Mouse (Mus musculus) CH12.LX (cell line): ENCODE measurements around the gene Eif4e. TPM values are rescaled to one million over a fixed set of nuclear protein-coding genes. Genes with fewer than 3 reads are reported as not detected.

Source experiments
- DNase-seq: peaks from one replicate; pipeline ENCODE4 v3.0.0-alpha.2; 2013; ENCODE audit errors: extremely low read depth
- H3K27ac ChIP-seq: 2 replicates; pipeline ENCODE4 v1.5.1; 2012; ENCODE audit warnings: low read depth, mild to moderate bottlenecking, control low read depth, moderate library complexity; ENCODE audit not compliant: insufficient read depth
- H3K27me3 ChIP-seq: replicated peaks from 2 replicates; pipeline ENCODE3; 2012; ENCODE audit warnings: inconsistent platforms
- H3K36me3 ChIP-seq, 2 experiments: replicated peaks in 1 of 2; 2 replicates each; pipeline versions ENCODE3 to v1.6.1; 2012; ENCODE audit warnings: inconsistent platforms in 1 of 2, low read length in 1 of 2, mild to moderate bottlenecking in 1 of 2, mixed read lengths in 1 of 2, moderate library complexity in 1 of 2; ENCODE audit not compliant: control insufficient read depth in 1 of 2, insufficient read depth in 1 of 2
- H3K4me1 ChIP-seq, 2 experiments: 2 replicates each; pipeline ENCODE4 v1.6.1; 2012; ENCODE audit warnings: inconsistent platforms in 1 of 2, moderate library complexity in 1 of 2; ENCODE audit not compliant: insufficient read depth in 2 of 2, control insufficient read depth in 1 of 2
- H3K4me2 ChIP-seq: 2 replicates; pipeline ENCODE4 v1.6.1; 2012; ENCODE audit warnings: low read depth, mild to moderate bottlenecking, control low read depth; ENCODE audit not compliant: poor library complexity, insufficient read depth, severe bottlenecking
- H3K4me3 ChIP-seq, 3 experiments: fragments of 150-350 bp in 1 of 3; sonication (generic) in 1 of 3; replicated peaks in 1 of 3; 2 replicates each; pipeline versions ENCODE3 to v1.5.1; 2011 to 2012; ENCODE audit warnings: low read depth in 2 of 3, low read length in 2 of 3, mild to moderate bottlenecking in 2 of 3, moderate library complexity in 2 of 3, control low read depth in 1 of 3, improper control_type of control experiment in 1 of 3, inconsistent platforms in 1 of 3, mixed read lengths in 1 of 3; ENCODE audit not compliant: poor library complexity in 1 of 3
- H3K79me2 ChIP-seq: replicated peaks from 2 replicates; pipeline ENCODE4 v1.6.1; 2012; ENCODE audit warnings: mild to moderate bottlenecking, moderate library complexity; ENCODE audit not compliant: control insufficient read depth, poor library complexity, insufficient read depth, severe bottlenecking; ENCODE audit errors: extremely low read depth
- H3K9ac ChIP-seq: 2 replicates; pipeline ENCODE4 v1.6.1; 2012; ENCODE audit warnings: low read depth, mild to moderate bottlenecking, control low read depth, moderate library complexity; ENCODE audit not compliant: insufficient read depth
- H3K9me3 ChIP-seq: replicated peaks from 2 replicates; pipeline ENCODE3; 2012; ENCODE audit warnings: low read length, inconsistent platforms, mixed read lengths
- BHLHE40 ChIP-seq: IDR thresholded peaks from 2 replicates; pipeline ENCODE4 v1.6.1; 2011; ENCODE audit warnings: mild to moderate bottlenecking, low read depth, low read length, improper control_type of control experiment
- CHD1 ChIP-seq: IDR thresholded peaks from 2 replicates; pipeline ENCODE4 v1.6.1; 2012; ENCODE audit warnings: low read depth, low read length, improper control_type of control experiment, inconsistent platforms
- CHD2 ChIP-seq: IDR thresholded peaks from 2 replicates; pipeline ENCODE4 v1.6.1; 2011; ENCODE audit warnings: low read length, improper control_type of control experiment
- E2F4 ChIP-seq: IDR thresholded peaks from 2 replicates; pipeline ENCODE4 v1.6.1; 2011; ENCODE audit warnings: low read depth, low read length, improper control_type of control experiment; ENCODE audit not compliant: insufficient replicate concordance
- ELF1 ChIP-seq: IDR thresholded peaks from 2 replicates; pipeline ENCODE4 v1.6.1; 2014; ENCODE audit warnings: low read depth, mild to moderate bottlenecking, inconsistent platforms, low read length, improper control_type of control experiment
- ETS1 ChIP-seq: conservative IDR thresholded peaks from 2 replicates; pipeline ENCODE4 v1.6.1; 2012; ENCODE audit warnings: low read depth, mild to moderate bottlenecking, inconsistent platforms, low read length, improper control_type of control experiment, moderate library complexity
- GABPA ChIP-seq: IDR thresholded peaks from 2 replicates; pipeline ENCODE4 v1.6.1; 2012; ENCODE audit warnings: low read depth, low read length, improper control_type of control experiment, inconsistent platforms; ENCODE audit not compliant: insufficient replicate concordance
- HCFC1 ChIP-seq: IDR thresholded peaks from 2 replicates; pipeline ENCODE4 v1.6.1; 2012; ENCODE audit warnings: low read depth, mild to moderate bottlenecking, inconsistent platforms, low read length, improper control_type of control experiment
- IRF4 ChIP-seq: IDR thresholded peaks from 2 replicates; pipeline ENCODE4 v1.6.1; 2014; ENCODE audit warnings: low read depth, mild to moderate bottlenecking, inconsistent platforms, low read length, improper control_type of control experiment
- JUND ChIP-seq: conservative IDR thresholded peaks from 2 replicates; pipeline ENCODE4 v1.6.1; 2011; ENCODE audit warnings: low read depth, low read length, improper control_type of control experiment
- KAT2A ChIP-seq: IDR thresholded peaks from 2 replicates; pipeline ENCODE4 v1.6.1; 2012; ENCODE audit warnings: low read length, improper control_type of control experiment, inconsistent platforms; ENCODE audit not compliant: insufficient replicate concordance
- MAFK ChIP-seq: IDR thresholded peaks from 2 replicates; pipeline ENCODE4 v1.6.1; 2011; ENCODE audit warnings: low read length, improper control_type of control experiment; ENCODE audit not compliant: insufficient replicate concordance
- MAX ChIP-seq: IDR thresholded peaks from 2 replicates; pipeline ENCODE4 v1.6.1; 2011; ENCODE audit warnings: low read length, improper control_type of control experiment
- MAZ ChIP-seq: IDR thresholded peaks from 2 replicates; pipeline ENCODE4 v1.6.1; 2012; ENCODE audit warnings: low read depth, mild to moderate bottlenecking, inconsistent platforms, low read length, improper control_type of control experiment, moderate library complexity
- MEF2A ChIP-seq: IDR thresholded peaks from 2 replicates; pipeline ENCODE4 v1.6.1; 2014; ENCODE audit warnings: low read depth, mild to moderate bottlenecking, inconsistent platforms, low read length, improper control_type of control experiment, borderline replicate concordance
- MXI1 ChIP-seq: IDR thresholded peaks from 2 replicates; pipeline ENCODE4 v1.6.1; 2011; ENCODE audit warnings: mild to moderate bottlenecking, low read depth, low read length, improper control_type of control experiment
- MYC ChIP-seq: IDR thresholded peaks from 2 replicates; pipeline ENCODE4 v1.6.1; 2011; ENCODE audit warnings: low read depth, mild to moderate bottlenecking, improper control_type of control experiment, low read length
- NELFE ChIP-seq: IDR thresholded peaks from 2 replicates; pipeline ENCODE4 v1.6.1; 2011; ENCODE audit warnings: low read depth, low read length, improper control_type of control experiment
- NRF1 ChIP-seq: IDR thresholded peaks from 2 replicates; pipeline ENCODE4 v1.6.1; 2014; ENCODE audit warnings: low read depth, mild to moderate bottlenecking, inconsistent platforms, low read length, improper control_type of control experiment, moderate library complexity
- PAX5 ChIP-seq: IDR thresholded peaks from 2 replicates; pipeline ENCODE4 v1.6.1; 2012; ENCODE audit warnings: low read length, inconsistent platforms, mixed read lengths
- POLR2A ChIP-seq: IDR thresholded peaks from 2 replicates; pipeline ENCODE4 v1.6.1; 2011; ENCODE audit warnings: low read depth, mild to moderate bottlenecking, improper control_type of control experiment, low read length
- POLR2AphosphoS2 ChIP-seq: IDR thresholded peaks from 2 replicates; pipeline ENCODE4 v1.6.1; 2011; ENCODE audit warnings: low read depth, low read length, improper control_type of control experiment
- RAD21 ChIP-seq: IDR thresholded peaks from 2 replicates; pipeline ENCODE4 v1.6.1; 2011; ENCODE audit warnings: low read depth, mild to moderate bottlenecking, low read length, improper control_type of control experiment, moderate library complexity
- RCOR1 ChIP-seq: conservative IDR thresholded peaks from 2 replicates; pipeline ENCODE4 v1.6.1; 2012; ENCODE audit warnings: low read depth, mild to moderate bottlenecking, inconsistent platforms, low read length, improper control_type of control experiment
- SIN3A ChIP-seq: IDR thresholded peaks from 2 replicates; pipeline ENCODE4 v1.6.1; 2012; ENCODE audit warnings: low read length, improper control_type of control experiment, inconsistent platforms
- SMC3 ChIP-seq: IDR thresholded peaks from 2 replicates; pipeline ENCODE4 v1.6.1; 2011; ENCODE audit warnings: low read depth, low read length, improper control_type of control experiment
- TBP ChIP-seq: conservative IDR thresholded peaks from 2 replicates; pipeline ENCODE4 v1.6.1; 2011; ENCODE audit warnings: low read depth, low read length, improper control_type of control experiment
- TCF12 ChIP-seq: IDR thresholded peaks from 2 replicates; pipeline ENCODE4 v1.6.1; 2014; ENCODE audit warnings: low read depth, mild to moderate bottlenecking, inconsistent platforms, low read length, improper control_type of control experiment
- UBTF ChIP-seq: IDR thresholded peaks from 2 replicates; pipeline ENCODE4 v1.6.1; 2012; ENCODE audit warnings: low read depth, mild to moderate bottlenecking, inconsistent platforms, low read length, improper control_type of control experiment, moderate library complexity
- USF1 ChIP-seq: IDR thresholded peaks from 2 replicates; pipeline ENCODE4 v1.6.1; 2014; ENCODE audit warnings: low read depth, mild to moderate bottlenecking, inconsistent platforms, low read length, improper control_type of control experiment
- USF2 ChIP-seq: conservative IDR thresholded peaks from 2 replicates; pipeline ENCODE4 v1.6.1; 2011; ENCODE audit warnings: low read depth, low read length, improper control_type of control experiment
- ZC3H11A ChIP-seq: IDR thresholded peaks from 2 replicates; pipeline ENCODE4 v1.6.1; 2012; ENCODE audit warnings: low read depth, mild to moderate bottlenecking, inconsistent platforms, low read length, improper control_type of control experiment
- ZKSCAN1 ChIP-seq: IDR thresholded peaks from 2 replicates; pipeline ENCODE4 v1.6.1; 2012; ENCODE audit warnings: low read depth, inconsistent platforms, low read length, improper control_type of control experiment, borderline replicate concordance
- ZMIZ1 ChIP-seq: IDR thresholded peaks from 2 replicates; pipeline ENCODE4 v1.6.1; 2012; ENCODE audit warnings: low read depth, mild to moderate bottlenecking, inconsistent platforms, low read length, improper control_type of control experiment
- ZNF384 ChIP-seq: IDR thresholded peaks from 2 replicates; pipeline ENCODE4 v1.6.1; 2012; ENCODE audit warnings: low read depth, low read length, improper control_type of control experiment, inconsistent platforms
- dilution Hi-C: fragments of 300-500 bp; cut with MboI; formaldehyde crosslinking; loops from 2 replicates; pipeline ENCODE4 v1.14.3; 2020; ENCODE audit warnings: low sequenced_read_pairs; ENCODE audit not compliant: extremely low pct_unique_long_range_greater_than_20kb, extremely low pct_ligation_motif_present
- in situ Hi-C: fragments of 300-500 bp; cut with MboI; formaldehyde crosslinking; loops from 3 replicates; pipeline ENCODE4 v1.14.3; 2019; ENCODE audit warnings: low sequenced_read_pairs, low pct_ligation_motif_present, low pct_unique_long_range_greater_than_20kb, mixed read lengths
- polyA plus RNA-seq: library from polyadenylated mRNA; unstranded; fragments of >175 nt; gene quantifications from 2 replicates; pipeline ENCODE4 v1.2.1, GENCODE M21; 2012; ENCODE audit warnings: low read depth; ENCODE audit not compliant: insufficient read length
- total RNA-seq, 2 experiments: library from RNA; depleted of rRNA; stranded (reverse); fragments of 300-350 nt in 1 of 2; fragments of >200 nt in 1 of 2; gene quantifications; 2 replicates each; pipeline ENCODE4 v1.2.3; 2012 to 2014

Eif4e gene
- total and polyA plus RNA-seq, 3 experiments: 490 to 850 (median 590) TPM

DNA sequence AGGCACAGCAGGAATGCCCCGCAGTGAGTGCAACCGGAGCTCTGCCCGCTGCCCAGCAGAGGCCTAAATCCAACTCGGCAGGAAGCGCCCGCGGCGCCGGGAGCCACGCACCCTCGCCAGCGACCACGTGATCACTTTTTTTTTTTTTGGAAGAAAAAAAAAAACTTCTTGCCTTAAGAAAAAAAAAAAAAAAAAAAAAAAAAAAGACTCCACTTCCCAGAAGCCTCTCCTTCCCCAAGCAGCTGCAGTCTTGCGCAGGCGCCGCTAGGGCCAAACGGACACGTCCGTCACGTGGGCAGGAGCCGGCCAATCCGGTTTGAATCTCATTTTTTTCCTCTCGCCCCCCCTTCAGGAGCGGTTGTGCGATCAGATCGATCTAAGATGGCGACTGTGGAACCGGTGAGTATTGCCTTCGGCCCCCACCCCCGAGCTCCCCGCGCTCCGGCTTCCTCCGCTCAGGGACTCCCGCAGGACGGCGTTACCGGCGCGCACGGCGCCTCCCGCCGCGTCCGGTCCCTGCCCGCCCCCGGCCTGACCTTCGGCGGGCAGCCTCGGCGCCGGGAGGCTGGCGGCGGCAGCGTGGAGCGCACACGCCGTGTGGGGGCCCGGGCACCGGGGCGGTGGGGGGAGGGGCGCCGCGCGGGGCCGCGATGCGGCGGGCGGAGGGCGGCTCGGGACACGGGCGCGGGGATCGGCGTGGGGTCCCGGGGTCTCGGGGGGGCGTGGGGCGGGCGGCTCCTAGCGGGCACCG is 1.1 kb downstream of the Eif4e start:
- H3K79me2 ChIP-seq: peaks cover 47% of the 10 kb centered on the region
- dilution Hi-C loops: no loop called here
- DNase-seq: peak; percentile 100
- TF ChIP-seq POLR2AphosphoS2: peak; percentile 92
- TF ChIP-seq NRF1: peak; percentile 92
- peak; percentile 95 for TF ChIP-seq TBP
- peak; percentile 31 for TF ChIP-seq CHD2
- TF ChIP-seq RCOR1: no peak
- peak; percentile 92; the same call in 1 of the 2 replicates for TF ChIP-seq KAT2A
- peak; percentile 99 for TF ChIP-seq MAX
- peak; percentile 97 for TF ChIP-seq SIN3A
- TF ChIP-seq IRF4: peak; percentile 82; the same call in 1 of the 2 replicates
- TF ChIP-seq USF1: peak; percentile 99
- peak; percentile 86 for TF ChIP-seq TCF12
- no peak for TF ChIP-seq SMC3
- peak; percentile 100 for TF ChIP-seq MAZ
- TF ChIP-seq ETS1: peak; percentile 68
- peak; percentile 96; the same call in 1 of the 2 replicates for TF ChIP-seq UBTF
- TF ChIP-seq MEF2A: peak; percentile 65
- peak; percentile 87 for TF ChIP-seq MXI1
- TF ChIP-seq USF2: peak; percentile 99
- TF ChIP-seq GABPA: no peak; the same call in 1 of the 2 replicates
- no peak for TF ChIP-seq ZC3H11A
- TF ChIP-seq CHD1: no peak
- peak; percentile 99 for TF ChIP-seq MYC
- TF ChIP-seq ZNF384: peak; percentile 100
- TF ChIP-seq BHLHE40: peak; percentile 85
- no peak for TF ChIP-seq RAD21
- TF ChIP-seq ZMIZ1: peak; percentile 89
- TF ChIP-seq ELF1: peak; percentile 91
- no peak for TF ChIP-seq JUND
- peak; percentile 99 for TF ChIP-seq POLR2A
- no peak for TF ChIP-seq PAX5
- TF ChIP-seq NELFE: peak; percentile 98
- TF ChIP-seq ZKSCAN1: peak; percentile 72; the same call in 1 of the 2 replicates
- TF ChIP-seq MAFK: no peak; the same call in 1 of the 2 replicates
- peak; percentile 99 for TF ChIP-seq HCFC1
- no peak for TF ChIP-seq E2F4
- TF ChIP-seq, all 38 proteins: peak for 25
- no peaks in the 10 kb centered on the region for H3K27me3 ChIP-seq
- H3K4me1 ChIP-seq: peaks cover 14 to 41% of the 10 kb centered on the region in 2 experiments
- H3K4me3 ChIP-seq: peak overlapping the region; percentile 72 to 81 (median 76)
- in situ Hi-C loops: no loop called here
- H3K27ac ChIP-seq: peak overlapping the region; percentile 65
- H3K4me2 ChIP-seq: peak overlapping the region; percentile 52; the same call in 1 of the 2 replicates
- H3K36me3 ChIP-seq: peaks cover 0 to 12% of the 10 kb centered on the region in 2 experiments
- H3K9me3 ChIP-seq: no peaks in the 10 kb centered on the region
- peak overlapping the region; percentile 93 for H3K9ac ChIP-seq
